21 mouse cellular contexts compared by ENCODE assay signal in the genomic region with DNA sequence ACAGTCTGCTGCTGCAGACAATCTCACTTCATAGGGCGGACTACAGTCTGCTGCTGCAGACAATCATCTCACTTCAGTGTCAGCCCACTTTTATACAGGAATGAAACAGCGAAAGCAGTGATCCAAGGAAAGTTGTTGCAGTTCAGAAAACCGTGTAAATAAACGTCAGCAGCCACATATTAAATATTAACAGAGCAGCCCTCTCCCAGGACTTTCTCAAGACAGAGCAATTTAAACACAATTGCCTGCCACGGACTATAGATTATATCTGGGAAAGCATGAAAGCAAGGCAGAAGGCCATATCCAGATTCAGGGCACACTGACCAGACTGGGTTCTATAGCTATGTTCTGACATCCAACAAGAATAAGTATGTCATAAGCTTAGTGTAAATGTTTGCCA. TPM values are rescaled to one million over a fixed set of nuclear protein-coding genes. Genes with fewer than 3 reads are reported as not detected.
DNase-seq lines count a peak whose midpoint lies in the region; ATAC-seq and TF ChIP-seq lines count a peak whose summit lies in the region.
"Had no signal": no experiment of that assay in that cellular context is flagged by ENCODE, and none has a peak within 500 bp of the region (broad histone marks: within the 10 kb centered on the region; RNA-seq: fewer than 3 reads in every experiment).

No protein-coding gene starts in this region.

- no peak overlapping the region for H3K4me3 ChIP-seq in stomach, embryonic 16.5 days (replicated peaks; ENCODE audit: low read length)
- no peak overlapping the region for H3K4me3 ChIP-seq in stomach, postnatal 0 days (ENCODE audit: low read depth, low read length)
- H3K4me3 ChIP-seq in kidney, embryonic 16.5 days (ENCODE audit: low read length): no peak overlapping the region
- no peak overlapping the region for H3K4me3 ChIP-seq in gastrocnemius, adult 2 months
- H3K4me3 ChIP-seq: embryonic facial prominence, embryonic 12.5 days; heart, adult 2 months; heart, embryonic 12.5 days; hindbrain, embryonic 10.5 days had no signal

- no peaks in the 10 kb centered on the region for H3K4me1 ChIP-seq in stomach, embryonic 16.5 days (ENCODE audit: control insufficient read depth, insufficient read depth, low read length)
- no peaks in the 10 kb centered on the region for H3K4me1 ChIP-seq in stomach, postnatal 0 days (replicated peaks; ENCODE audit: control insufficient read depth, insufficient read depth)
- H3K4me1 ChIP-seq in kidney, embryonic 16.5 days (ENCODE audit: insufficient read depth, low read length): 0 out of 2 replicates have a peak, but pooled peaks cover 5% of the 10 kb centered on the region
- H3K4me1 ChIP-seq: embryonic facial prominence, embryonic 12.5 days; hindbrain, embryonic 10.5 days had no signal

- 49% methylated on average over 5 of the region's 5 CpGs for WGBS in stomach, embryonic 16.5 days
- WGBS in stomach, postnatal 0 days: 52% methylated on average over 5 of the region's 5 CpGs
- WGBS in kidney, embryonic 16.5 days: 64% methylated on average over 5 of the region's 5 CpGs

- 0 out of 2 replicates have a peak, but pooled peaks cover 6% of the 10 kb centered on the region for H3K36me3 ChIP-seq in stomach, embryonic 16.5 days (ENCODE audit: control insufficient read depth, insufficient read depth, low read length)
- H3K36me3 ChIP-seq in stomach, postnatal 0 days (ENCODE audit: control insufficient read depth, insufficient read depth, low read length): peaks cover 3% of the 10 kb centered on the region; the same call in 1 of the 2 replicates
- H3K36me3 ChIP-seq in kidney, embryonic 16.5 days (ENCODE audit: insufficient read depth, low read length): peaks cover 33% of the 10 kb centered on the region

- no peak for ATAC-seq in stomach, embryonic 16.5 days (ENCODE audit: insufficient read depth, low FRiP score)
- ATAC-seq in stomach, postnatal 0 days (ENCODE audit: low FRiP score, low TSS enrichment): no peak
- ATAC-seq in kidney, embryonic 16.5 days (ENCODE audit: low FRiP score, low TSS enrichment): peak; percentile 76
- ATAC-seq: activated CD4-positive, CD25-positive, alpha-beta regulatory T cell, adult 4 months; forebrain, embryonic 16.5 days; Patski had no signal

- no peak overlapping the region for H3K4me2 ChIP-seq in stomach, embryonic 16.5 days (ENCODE audit: low read depth, low read length)
- H3K4me2 ChIP-seq in stomach, postnatal 0 days (replicated peaks; ENCODE audit: low read depth): no peak overlapping the region
- no peak overlapping the region for H3K4me2 ChIP-seq in kidney, embryonic 16.5 days (replicated peaks; ENCODE audit: low read depth, low read length)
- H3K4me2 ChIP-seq: embryonic facial prominence, embryonic 12.5 days; heart, embryonic 12.5 days had no signal

- H3K9me3 ChIP-seq in stomach, embryonic 16.5 days (replicated peaks; ENCODE audit: control insufficient read depth, low read length): no peaks in the 10 kb centered on the region
- H3K9me3 ChIP-seq in stomach, postnatal 0 days (ENCODE audit: control insufficient read depth, low read length): no peaks in the 10 kb centered on the region
- no peaks in the 10 kb centered on the region for H3K9me3 ChIP-seq in kidney, embryonic 16.5 days (ENCODE audit: low read length)
- H3K9me3 ChIP-seq: embryonic facial prominence, embryonic 12.5 days; heart, embryonic 12.5 days; hindbrain, embryonic 10.5 days had no signal

- no peaks in the 10 kb centered on the region for H3K27me3 ChIP-seq in stomach, embryonic 16.5 days (ENCODE audit: control insufficient read depth, insufficient read depth, low read length)
- no peaks in the 10 kb centered on the region for H3K27me3 ChIP-seq in stomach, postnatal 0 days (ENCODE audit: control insufficient read depth, insufficient read depth, low read length)
- H3K27me3 ChIP-seq in kidney, embryonic 16.5 days (ENCODE audit: insufficient read depth, low read length): no peaks in the 10 kb centered on the region
- H3K27me3 ChIP-seq: CH12.LX; embryonic facial prominence, embryonic 12.5 days; heart, embryonic 12.5 days; Patski had no signal

- no peak overlapping the region for H3K9ac ChIP-seq in stomach, embryonic 16.5 days (ENCODE audit: low read length)
- no peak overlapping the region for H3K9ac ChIP-seq in stomach, postnatal 0 days (ENCODE audit: low read length)
- H3K9ac ChIP-seq in kidney, embryonic 16.5 days (replicated peaks; ENCODE audit: low read length): no peak overlapping the region
- H3K9ac ChIP-seq: embryonic facial prominence, embryonic 12.5 days; heart, embryonic 12.5 days had no signal

- TF ChIP-seq CTCF in stomach, postnatal 0 days (IDR thresholded peaks at IDR 0.05; ENCODE audit: low read depth): no peak
- TF ChIP-seq CTCF in gastrocnemius, adult 2 months (IDR thresholded peaks at IDR 0.05): no peak

- H3K27ac ChIP-seq in stomach, embryonic 16.5 days (ENCODE audit: low read length): peak overlapping the region; percentile 27; the same call in 1 of the 2 replicates
- no peak overlapping the region for H3K27ac ChIP-seq in stomach, postnatal 0 days (replicated peaks)
- peak overlapping the region; percentile 88 for H3K27ac ChIP-seq in kidney, embryonic 16.5 days (ENCODE audit: low read length)
- no peak overlapping the region for H3K27ac ChIP-seq in gastrocnemius, adult 2 months
- H3K27ac ChIP-seq: embryonic facial prominence, embryonic 12.5 days; heart, adult 2 months; hindbrain, embryonic 10.5 days had no signal

- no peak for TF ChIP-seq EP300 in stomach, postnatal 0 days (optimal IDR thresholded peaks at IDR 0.05)

- DNase-seq in kidney, adult 18-20 months: peak; percentile 31
- DNase-seq in kidney, postnatal 4 days: no peak
- DNase-seq in stomach, postnatal 0 days (ENCODE audit: low spot score): no peak
- DNase-seq in yolk sac, embryonic 10.5 days (ENCODE audit: low spot score): peak; percentile 13
- no peak for DNase-seq in gastrocnemius, adult 2 months
- DNase-seq in layer of hippocampus, postnatal 10 days (ENCODE audit: low spot score in 2 of 2): no peak
- DNase-seq: adrenal gland, postnatal 14 days; cerebellum, adult 11-12 months; cerebellum, adult 9-10 months; cerebellum, postnatal 25 days; gastrocnemius, postnatal 14 days; heart, adult 2 months had no signal

- intact Hi-C loops in gastrocnemius, adult 2 months (cut with DNase I): no loop called here

RNA-seq across cellular contexts. Expression of a gene that starts 24.3 kb away (rescaled TPM):
- polyA plus RNA-seq in stomach, embryonic 16.5 days (2015; fragmentation: Nextera tagmentation; extraction: Ambion mirVana): 18.3 and 18.5 TPM in 2 replicates
- polyA plus RNA-seq in stomach, postnatal 0 days (2015; fragmentation: Nextera tagmentation; extraction: Ambion mirVana): 6.5 and 7.3 TPM in 2 replicates
- polyA plus RNA-seq in kidney, embryonic 16.5 days (2015; fragmentation: Nextera tagmentation; extraction: Ambion mirVana): 19.1 and 22.8 TPM in 2 replicates
- total RNA-seq in gastrocnemius, adult 2 months (2021): 10 to 100 TPM; 39.4 to 40.1 TPM
- 10 to 100 TPM; 29.1 to 29.7 TPM for total RNA-seq in layer of hippocampus, postnatal 10 days (2021)

Comparison
In these comparisons a context has a peak if more than half of its experiments do, and no peak if none do; other contexts are left out.
1. DNase-seq: peak in kidney, adult 18-20 months (single experiment) and yolk sac, embryonic 10.5 days (single experiment); none in kidney, postnatal 4 days (0 of 2), stomach, postnatal 0 days (single experiment), gastrocnemius, adult 2 months (single experiment) and layer of hippocampus, postnatal 10 days (0 of 2).
2. H3K27ac ChIP-seq: peak in stomach, embryonic 16.5 days (single experiment) and kidney, embryonic 16.5 days (single experiment); none in stomach, postnatal 0 days (single experiment) and gastrocnemius, adult 2 months (single experiment).